ENCODE assay signal across 26 mouse cellular contexts in genomic region chr2:15335695-15336094, GRCm38 (mm10).
"Had no signal": no experiment of that assay in that cellular context is flagged by ENCODE, and none has a peak within 500 bp of the region (broad histone marks: within the 10 kb centered on the region; RNA-seq: fewer than 3 reads in every experiment).

No protein-coding gene starts in this region.

- H3K4me3 ChIP-seq: gastrocnemius, adult 2 months; heart, embryonic 10.5 days; heart, embryonic 12.5 days; hindbrain, embryonic 10.5 days; hindbrain, embryonic 12.5 days; intestine, embryonic 15.5 days; layer of hippocampus, adult 2 months; limb, embryonic 10.5 days; limb, embryonic 12.5 days; liver, embryonic 13.5 days had no signal

- H3K27ac ChIP-seq: gastrocnemius, adult 2 months; heart, embryonic 10.5 days; hindbrain, embryonic 10.5 days; hindbrain, embryonic 12.5 days; hindbrain, embryonic 14.5 days; intestine, embryonic 15.5 days; layer of hippocampus, adult 2 months; limb, embryonic 10.5 days; limb, embryonic 12.5 days; liver, embryonic 13.5 days had no signal

- H3K9me3 ChIP-seq: heart, embryonic 10.5 days; heart, embryonic 12.5 days; hindbrain, embryonic 10.5 days; hindbrain, embryonic 12.5 days; intestine, embryonic 15.5 days; limb, embryonic 10.5 days; limb, embryonic 12.5 days; liver, embryonic 13.5 days had no signal

- H3K36me3 ChIP-seq: heart, embryonic 10.5 days; heart, embryonic 12.5 days; hindbrain, embryonic 10.5 days; hindbrain, embryonic 12.5 days; intestine, embryonic 15.5 days; limb, embryonic 10.5 days; limb, embryonic 12.5 days; liver, embryonic 13.5 days had no signal

- H3K9ac ChIP-seq: heart, embryonic 12.5 days; hindbrain, embryonic 12.5 days; hindbrain, embryonic 14.5 days; intestine, embryonic 15.5 days; limb, embryonic 12.5 days; liver, embryonic 13.5 days had no signal

- H3K4me1 ChIP-seq: heart, embryonic 10.5 days; heart, embryonic 12.5 days; hindbrain, embryonic 10.5 days; hindbrain, embryonic 12.5 days; intestine, embryonic 15.5 days; limb, embryonic 10.5 days; limb, embryonic 12.5 days; liver, embryonic 13.5 days had no signal

- H3K4me2 ChIP-seq: heart, embryonic 12.5 days; hindbrain, embryonic 12.5 days; hindbrain, embryonic 14.5 days; intestine, embryonic 15.5 days; limb, embryonic 12.5 days; liver, embryonic 11.5 days; liver, embryonic 13.5 days had no signal

- ATAC-seq: hindbrain, embryonic 16.5 days; inflammation-experienced regulatory T-cells, adult 6 months; intestine, embryonic 15.5 days; intestine, postnatal 0 days had no signal

- H3K27me3 ChIP-seq: heart, embryonic 12.5 days; hindbrain, embryonic 12.5 days; intestine, embryonic 15.5 days; limb, embryonic 12.5 days; liver, embryonic 13.5 days had no signal

- DNase-seq: gastrocnemius, adult 2 months; gastrocnemius, postnatal 10 days; gastrocnemius, postnatal 25 days; heart, adult 18-20 months; heart, postnatal 10 days; heart, postnatal 4 days; kidney, adult 18-20 months; kidney, adult 8-10 months; kidney, postnatal 10 days; kidney, postnatal 25 days; kidney, postnatal 4 days; liver; liver, embryonic 13.5 days had no signal
